Mouse (Mus musculus) liver, embryonic 12.5 days (tissue): ENCODE results near the gene Rere. TPM values are rescaled to one million over a fixed set of nuclear protein-coding genes. Genes with fewer than 3 reads are reported as not detected.

ENCODE experiments used
- ATAC-seq: fragments of 200-750 bp; cut with Nextera tagmentation; 2 replicates; pipeline ENCODE4 v1.8.0; 2017; ENCODE audit warnings: moderate number of reproducible peaks, mild to moderate bottlenecking, moderate library complexity
- H3K27ac ChIP-seq: fragments of 300-500 bp; sonication (generic); 2 replicates; pipeline ENCODE4 v1.5.1; 2016; ENCODE audit warnings: mild to moderate bottlenecking
- H3K27me3 ChIP-seq: fragments of 300-500 bp; sonication (generic); replicated peaks from 2 replicates; pipeline ENCODE4 v1.6.1; 2016; ENCODE audit warnings: mild to moderate bottlenecking, moderate library complexity
- H3K36me3 ChIP-seq: fragments of 300-500 bp; sonication (generic); 2 replicates; pipeline ENCODE4 v1.6.1; 2016; ENCODE audit warnings: mild to moderate bottlenecking, moderate library complexity
- H3K4me1 ChIP-seq: fragments of 300-500 bp; sonication (generic); 2 replicates; pipeline ENCODE4 v1.6.1; 2016
- H3K4me2 ChIP-seq: fragments of 300-500 bp; sonication (generic); 2 replicates; pipeline ENCODE4 v1.6.1; 2016; ENCODE audit warnings: mild to moderate bottlenecking, moderate library complexity
- H3K4me3 ChIP-seq: fragments of 300-500 bp; sonication (generic); 2 replicates; pipeline ENCODE4 v1.5.1; 2016; ENCODE audit warnings: mild to moderate bottlenecking, moderate library complexity
- H3K9ac ChIP-seq: fragments of 300-500 bp; sonication (generic); 2 replicates; pipeline ENCODE4 v1.6.1; 2016; ENCODE audit warnings: mild to moderate bottlenecking, moderate library complexity
- H3K9me3 ChIP-seq: fragments of 300-500 bp; sonication (generic); replicated peaks from 2 replicates; pipeline ENCODE4 v1.6.1; 2016; ENCODE audit warnings: mild to moderate bottlenecking, moderate library complexity
- WGBS: fragments of 180-500 bp; shearing (Covaris S2); methylation state at CpG from one replicate; pipeline ENCODE4 v1.1.7; 2016; ENCODE audit not compliant: insufficient replicate concordance; 5-methylcytosine and 5-hydroxymethylcytosine counted together
- polyA plus RNA-seq: library from polyadenylated mRNA; unstranded; fragments of >200 nt; fragmentation: Nextera tagmentation; extraction: Ambion mirVana; gene quantifications from 2 replicates; pipeline ENCODE4 v1.2.1, GENCODE M21; 2016

Gene Rere
- polyA plus RNA-seq, 1 experiment from 2014 or later: 11.6 TPM

DNA sequence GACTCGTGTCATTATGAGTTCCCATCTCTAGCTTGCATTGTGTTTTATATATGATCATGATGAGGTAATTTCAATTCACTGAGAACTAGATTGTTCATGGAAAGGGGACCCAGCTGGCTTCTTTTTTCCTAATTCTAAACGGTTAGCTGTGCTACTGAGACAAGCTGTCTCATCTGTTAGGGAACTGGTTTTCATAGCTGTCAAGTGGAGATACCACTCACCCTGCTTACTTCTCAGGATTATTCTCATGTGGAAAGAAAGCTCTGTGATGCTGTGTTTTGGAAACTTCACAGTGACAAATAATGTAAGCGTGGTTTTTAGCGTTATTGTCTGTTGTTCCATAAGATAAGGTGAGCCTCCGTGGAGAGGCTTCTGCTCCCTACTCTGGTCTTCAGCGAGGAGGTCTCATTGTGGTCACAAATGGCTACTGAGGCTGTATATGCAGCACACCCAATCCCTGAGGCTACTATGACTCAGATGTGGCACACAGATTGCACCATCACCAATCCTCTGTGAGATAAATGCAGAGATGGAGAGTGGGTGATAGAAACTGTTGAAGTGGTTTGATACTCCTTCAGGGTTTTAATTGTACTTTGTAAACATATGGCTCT lies 168.7 kb downstream of the Rere start:
- WGBS: 24% methylated on average over 6 of the region's 6 CpGs
- Histone ChIP-seq H3K27me3 (no peaks in the 10 kb centered on the region), H3K4me3 (no peak overlapping the region), H3K9ac (no peak overlapping the region), H3K4me1 (peaks cover 89% of the 10 kb centered on the region), H3K4me2 (peak overlapping the region; percentile 20), H3K9me3 (no peaks in the 10 kb centered on the region), H3K36me3 (no peaks in the 10 kb centered on the region), H3K27ac (peak overlapping the region; percentile 61; the same call in 1 of the 2 replicates)
- peak; percentile 31; the same call in 1 of the 2 replicates for ATAC-seq

DNA sequence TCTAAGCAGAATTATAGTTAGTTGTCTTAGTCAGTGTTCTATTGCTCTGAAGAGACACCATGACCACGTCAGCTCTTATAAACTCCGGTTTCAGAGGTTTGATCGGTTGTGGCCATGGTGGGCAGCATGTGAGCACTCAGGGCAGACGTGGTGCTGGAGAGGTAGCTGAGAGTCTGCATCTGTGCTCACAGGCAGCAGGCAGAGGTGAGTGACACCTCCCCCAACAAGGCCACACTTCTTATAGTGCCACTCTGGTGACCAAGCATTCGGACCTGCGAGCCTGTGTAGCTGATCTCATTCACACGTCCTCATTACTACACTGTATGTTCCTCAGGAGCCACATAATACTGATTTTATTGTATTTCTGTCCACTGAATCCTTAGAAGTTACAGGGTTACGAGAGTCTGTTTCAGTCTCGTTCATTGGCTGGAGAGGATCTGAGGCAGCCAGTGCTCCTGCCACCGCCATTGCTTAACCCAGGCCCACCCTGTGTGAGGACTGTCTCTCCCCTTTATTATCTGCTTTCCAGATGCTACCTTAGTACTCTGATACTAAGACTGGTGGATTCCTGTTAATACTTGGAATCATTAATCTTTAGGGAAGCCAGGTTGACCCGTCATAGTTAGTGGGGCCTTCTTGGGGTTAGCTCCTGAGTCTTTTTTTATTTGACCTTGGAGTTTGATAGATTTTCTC lies 170.9 kb downstream of the Rere start:
- Histone ChIP-seq H3K9ac (no peak overlapping the region), H3K4me3 (no peak overlapping the region), H3K36me3 (no peaks in the 10 kb centered on the region), H3K4me1 (peaks cover 88% of the 10 kb centered on the region), H3K27me3 (no peaks in the 10 kb centered on the region), H3K4me2 (no peak overlapping the region), H3K9me3 (no peaks in the 10 kb centered on the region), H3K27ac (peak overlapping the region; percentile 45)
- WGBS: 70% methylated on average over 11 of the region's 11 CpGs
- ATAC-seq: peak; percentile 67

DNA sequence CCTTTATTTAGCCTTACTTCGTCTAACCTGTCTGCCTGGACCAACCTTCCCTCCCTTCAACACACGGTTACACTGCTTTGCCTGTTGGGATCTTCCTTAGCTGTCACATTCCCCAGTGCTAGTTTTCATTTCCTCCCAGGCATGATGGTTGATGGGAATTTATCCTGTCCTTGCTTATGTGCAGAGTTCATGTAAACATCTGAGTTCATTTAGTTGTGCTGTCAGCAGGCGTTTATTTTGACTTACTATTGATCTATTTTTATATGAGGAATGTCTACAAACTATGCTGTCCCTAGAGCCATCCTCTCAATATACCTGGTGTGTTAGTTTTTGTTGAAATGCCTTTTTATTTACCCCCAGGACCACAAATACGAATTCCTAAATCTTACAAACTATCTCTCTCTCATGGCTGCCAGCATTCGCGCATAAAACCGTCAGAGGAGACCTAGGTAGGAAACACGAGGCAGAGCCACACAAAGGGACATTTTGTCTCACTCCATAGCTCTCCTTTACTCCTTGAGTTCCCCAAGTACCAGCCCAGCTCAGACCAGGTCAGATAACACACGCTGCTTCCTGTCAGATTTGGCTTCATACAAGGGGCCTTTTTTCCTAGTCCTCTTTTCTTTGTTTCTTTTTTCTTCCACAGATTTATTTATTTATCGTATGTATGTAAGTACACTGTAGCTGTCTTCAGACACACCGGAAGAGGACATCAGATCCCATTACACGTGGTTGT lies 173.3 kb downstream of the Rere start:
- H3K27me3 ChIP-seq: no peaks in the 10 kb centered on the region
- no peak overlapping the region for H3K4me3 ChIP-seq
- ATAC-seq: no peak
- H3K4me1 ChIP-seq: peaks cover 95% of the 10 kb centered on the region
- H3K36me3 ChIP-seq: no peaks in the 10 kb centered on the region
- H3K27ac ChIP-seq: peak overlapping the region; percentile 66
- no peak overlapping the region for H3K4me2 ChIP-seq
- 0 out of 2 replicates have a peak overlapping the region, but pooled peaks have one; percentile 29 for H3K9ac ChIP-seq
- no peaks in the 10 kb centered on the region for H3K9me3 ChIP-seq
- WGBS: 35% methylated on average over 12 of the region's 12 CpGs

DNA sequence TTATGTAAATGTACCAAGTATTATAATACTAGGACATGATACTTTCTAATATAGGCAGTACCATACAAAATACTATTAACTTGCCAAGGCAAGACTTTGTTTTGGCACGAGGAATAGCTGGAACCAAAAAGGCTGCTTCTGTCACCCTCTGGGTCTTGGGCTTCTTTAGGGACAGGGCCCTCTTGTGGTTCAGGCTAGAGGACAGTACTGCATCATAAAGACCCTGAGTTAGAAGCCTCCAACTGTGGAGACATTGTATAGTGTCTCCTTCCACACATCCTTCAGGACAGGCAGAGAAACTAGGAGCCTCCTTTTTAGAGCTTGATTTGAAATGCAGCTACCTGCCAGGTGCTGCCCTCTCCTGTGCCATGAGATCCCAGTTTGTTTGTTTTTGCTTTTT lies 174.3 kb downstream of the Rere start:
- no peak overlapping the region for H3K4me3 ChIP-seq
- H3K27ac ChIP-seq: no peak overlapping the region
- H3K9ac ChIP-seq: no peak overlapping the region
- H3K9me3 ChIP-seq: no peaks in the 10 kb centered on the region
- H3K27me3 ChIP-seq: no peaks in the 10 kb centered on the region
- H3K36me3 ChIP-seq: no peaks in the 10 kb centered on the region
- H3K4me2 ChIP-seq: no peak overlapping the region
- peaks cover 95% of the 10 kb centered on the region for H3K4me1 ChIP-seq
- WGBS: 64% methylated on average over 1 of the region's 1 CpGs
- ATAC-seq: no peak

DNA sequence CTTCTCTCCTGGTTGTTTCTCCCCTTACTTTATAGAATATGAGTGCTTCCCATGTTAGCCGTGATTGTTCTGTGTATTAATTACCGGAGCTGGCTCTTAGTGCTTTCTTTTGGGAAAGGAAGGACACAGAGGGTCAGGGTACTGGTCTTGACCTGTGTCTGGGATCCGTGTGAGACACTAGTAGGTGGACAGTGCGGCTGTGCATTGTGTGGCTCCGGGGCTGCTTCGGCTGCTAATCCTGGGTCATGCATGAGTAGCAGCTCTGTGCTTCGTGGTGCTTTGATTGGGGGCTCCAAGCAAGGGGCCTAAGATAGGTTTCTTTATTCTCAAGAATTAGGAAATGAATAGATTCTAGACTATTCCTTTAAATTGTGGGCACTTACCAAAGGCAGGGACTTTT lies 175.0 kb downstream of the Rere start:
- H3K4me1 ChIP-seq: peaks cover 96% of the 10 kb centered on the region
- ATAC-seq: no peak
- no peaks in the 10 kb centered on the region for H3K36me3 ChIP-seq
- no peak overlapping the region for H3K4me3 ChIP-seq
- no peak overlapping the region for H3K9ac ChIP-seq
- H3K27me3 ChIP-seq: no peaks in the 10 kb centered on the region
- 87% methylated on average over 7 of the region's 7 CpGs for WGBS
- H3K9me3 ChIP-seq: no peaks in the 10 kb centered on the region
- 0 out of 2 replicates have a peak overlapping the region, but pooled peaks have one; percentile 8 for H3K27ac ChIP-seq
- no peak overlapping the region for H3K4me2 ChIP-seq

DNA sequence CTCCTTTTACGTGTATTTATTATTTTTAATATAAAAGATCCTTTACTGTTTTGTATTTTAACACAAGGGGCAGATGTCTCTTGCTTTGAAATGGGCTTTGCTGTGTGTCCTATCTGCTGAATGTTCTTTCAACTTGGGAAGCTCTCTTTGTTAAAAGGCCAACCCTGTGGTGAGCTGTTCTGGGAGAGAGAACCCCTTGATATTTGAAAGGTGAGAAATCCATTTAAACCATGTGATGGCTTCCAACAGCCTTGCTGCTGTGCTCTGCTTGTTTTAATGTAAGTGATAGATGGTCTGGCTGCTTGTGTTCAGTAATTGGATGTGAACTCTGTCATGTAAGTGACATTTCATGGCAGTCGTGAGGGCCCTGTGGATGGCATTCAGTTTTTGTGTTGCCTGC lies 175.4 kb downstream of the Rere start:
- 83% methylated on average over 2 of the region's 2 CpGs for WGBS
- no peak for ATAC-seq

DNA sequence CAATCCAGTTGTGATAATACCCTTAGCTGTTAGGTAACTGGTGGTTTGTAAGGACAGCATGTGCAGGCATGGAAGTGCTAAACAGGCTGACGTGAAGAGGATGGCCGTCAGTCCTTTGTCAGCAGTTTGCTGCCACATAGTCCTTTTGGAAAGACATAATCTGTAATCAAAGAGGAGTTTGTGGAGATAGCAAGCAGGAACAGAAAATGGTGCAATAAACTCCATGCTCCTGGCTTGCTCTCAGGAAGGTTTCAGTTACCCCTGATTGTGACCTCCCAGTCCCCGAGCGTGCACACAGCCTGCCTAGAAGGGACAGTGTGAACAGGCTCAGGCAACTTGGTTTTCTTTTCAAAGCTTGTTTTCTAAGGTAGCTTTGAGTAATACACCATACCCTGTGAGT lies 175.9 kb downstream of the Rere start:
- Histone ChIP-seq H3K27ac (peak overlapping the region; percentile 57; the same call in 1 of the 2 replicates), H3K4me3 (no peak overlapping the region), H3K4me1 (peaks cover 95% of the 10 kb centered on the region), H3K9me3 (no peaks in the 10 kb centered on the region), H3K4me2 (no peak overlapping the region), H3K9ac (no peak overlapping the region), H3K36me3 (no peaks in the 10 kb centered on the region), H3K27me3 (no peaks in the 10 kb centered on the region)
- no peak for ATAC-seq
- WGBS: 75% methylated on average over 4 of the region's 4 CpGs

More for the DNA sequence above, 175.4 kb downstream of the Rere start:
- no peaks in the 10 kb centered on the region for H3K27me3 ChIP-seq
- H3K4me2 ChIP-seq: no peak overlapping the region
- no peak overlapping the region for H3K9ac ChIP-seq
- no peaks in the 10 kb centered on the region for H3K9me3 ChIP-seq
- no peak overlapping the region for H3K4me3 ChIP-seq
- H3K4me1 ChIP-seq: peaks cover 96% of the 10 kb centered on the region
- H3K36me3 ChIP-seq: no peaks in the 10 kb centered on the region
- H3K27ac ChIP-seq: peak overlapping the region; percentile 57; the same call in 1 of the 2 replicates

DNA sequence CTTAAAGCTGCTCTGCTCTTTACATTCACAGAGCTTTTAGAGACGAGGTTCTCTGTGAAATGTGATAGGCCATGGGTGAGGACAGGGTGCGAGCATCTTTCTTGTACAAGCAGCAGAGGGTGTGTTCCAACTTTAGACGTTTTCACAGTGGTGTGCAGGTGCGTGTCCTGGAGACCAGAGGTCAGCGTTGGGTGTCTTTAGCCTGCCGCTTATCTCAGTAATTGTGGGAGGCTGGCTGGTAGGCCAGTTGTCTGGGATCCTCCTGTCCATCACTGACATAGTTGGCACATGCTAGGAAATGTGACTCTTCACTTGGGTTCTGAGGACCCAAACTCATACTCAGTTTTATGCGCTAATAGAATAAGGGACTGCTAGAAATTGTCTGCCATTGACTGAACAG lies 176.3 kb downstream of the Rere start:
- Histone ChIP-seq H3K9ac (no peak overlapping the region), H3K4me3 (no peak overlapping the region), H3K27ac (peak overlapping the region; percentile 57), H3K9me3 (no peaks in the 10 kb centered on the region), H3K36me3 (no peaks in the 10 kb centered on the region), H3K4me2 (no peak overlapping the region), H3K4me1 (peaks cover 95% of the 10 kb centered on the region), H3K27me3 (no peaks in the 10 kb centered on the region)
- ATAC-seq: no peak
- WGBS: 45% methylated on average over 7 of the region's 7 CpGs

DNA sequence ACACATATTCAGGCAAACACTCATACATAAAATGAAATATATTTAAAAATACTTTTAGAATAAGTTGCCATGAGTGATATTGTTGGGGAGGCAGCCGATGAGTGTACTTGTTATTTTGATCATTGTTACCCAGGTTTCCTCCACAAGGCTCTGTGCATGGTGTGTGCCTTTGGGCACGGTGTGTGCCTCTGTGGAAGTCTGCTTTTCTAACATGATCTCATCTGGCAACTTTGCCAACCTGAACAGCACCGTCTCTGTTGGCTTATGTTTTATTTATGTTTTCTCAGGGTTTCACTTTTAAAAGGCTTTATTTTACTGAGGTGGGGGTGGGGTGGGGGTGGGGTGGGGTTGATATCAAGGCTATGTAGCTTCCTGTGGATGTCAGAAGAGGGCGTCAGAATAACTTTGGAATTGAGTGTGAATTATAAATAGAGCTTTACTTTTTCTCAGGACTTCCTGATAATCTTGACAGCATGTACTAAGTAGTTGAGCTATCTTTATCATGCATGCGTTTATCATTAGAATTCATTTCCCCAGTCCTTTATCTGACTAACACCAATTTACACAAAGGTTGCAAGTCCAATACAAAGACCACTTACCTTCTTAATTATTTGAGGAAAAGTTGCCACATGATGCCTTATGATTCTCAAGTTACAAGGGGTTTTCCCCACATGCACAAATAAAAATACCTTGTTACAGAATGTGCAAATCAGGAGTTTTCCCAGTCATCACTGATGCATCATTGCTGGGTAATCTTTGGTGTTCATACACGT lies 177.8 kb downstream of the Rere start:
- ATAC-seq: peak; percentile 11; the same call in 1 of the 2 replicates
- peaks cover 94% of the 10 kb centered on the region for H3K4me1 ChIP-seq
- H3K27ac ChIP-seq: peak overlapping the region; percentile 85
- H3K27me3 ChIP-seq: no peaks in the 10 kb centered on the region
- H3K9me3 ChIP-seq: no peaks in the 10 kb centered on the region
- H3K9ac ChIP-seq: peak overlapping the region; percentile 22; the same call in 1 of the 2 replicates
- no peaks in the 10 kb centered on the region for H3K36me3 ChIP-seq
- H3K4me3 ChIP-seq: no peak overlapping the region
- 28% methylated on average over 6 of the region's 6 CpGs for WGBS
- peak overlapping the region; percentile 44 for H3K4me2 ChIP-seq

DNA sequence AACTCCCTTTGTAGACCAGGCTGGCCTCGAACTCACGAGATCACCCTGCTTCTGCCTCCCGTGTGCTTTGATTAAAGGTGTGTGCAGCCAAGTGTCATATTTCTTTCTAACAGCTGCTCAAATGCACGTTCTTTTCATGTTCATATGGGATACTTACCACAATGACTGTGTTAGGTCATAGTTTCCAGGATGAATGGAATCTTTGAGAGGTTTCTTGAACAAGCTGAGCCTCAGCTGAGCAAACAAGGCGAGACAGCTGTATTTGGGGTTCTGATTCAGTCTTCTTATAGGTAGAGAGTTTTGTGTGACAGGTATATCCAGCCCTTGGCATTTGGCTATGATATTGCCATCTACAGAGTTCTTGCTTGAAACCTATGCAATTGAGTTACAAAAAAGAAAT lies 179.0 kb downstream of the Rere start:
- peak overlapping the region; percentile 56; the same call in 1 of the 2 replicates for H3K4me2 ChIP-seq
- H3K9me3 ChIP-seq: no peaks in the 10 kb centered on the region
- H3K4me1 ChIP-seq: peaks cover 93% of the 10 kb centered on the region
- H3K36me3 ChIP-seq: no peaks in the 10 kb centered on the region
- no peak for ATAC-seq
- peak overlapping the region; percentile 85 for H3K27ac ChIP-seq
- WGBS: 69% methylated on average over 5 of the region's 5 CpGs
- 0 out of 2 replicates have a peak overlapping the region, but pooled peaks have one; percentile 23 for H3K9ac ChIP-seq
- H3K27me3 ChIP-seq: no peaks in the 10 kb centered on the region
- H3K4me3 ChIP-seq: no peak overlapping the region

DNA sequence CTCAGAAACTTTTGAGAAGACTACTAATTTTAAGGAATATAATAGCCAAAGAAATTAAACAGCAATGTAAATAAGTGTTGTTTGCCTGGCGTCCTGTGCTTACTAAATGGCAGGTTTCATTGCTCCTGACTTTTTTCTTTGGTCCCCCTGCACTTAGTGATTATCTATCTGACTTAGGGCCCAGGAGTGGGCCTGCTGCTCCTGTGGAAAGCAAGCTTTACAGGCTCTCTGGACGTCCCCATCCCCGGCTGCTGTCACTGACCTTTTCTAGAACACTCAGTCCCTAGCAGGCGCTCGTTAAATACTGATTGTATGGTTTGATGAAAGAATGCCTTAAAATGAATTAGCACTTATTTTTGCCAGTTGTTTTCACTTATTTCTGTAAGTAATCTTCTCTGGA lies 179.6 kb downstream of the Rere start:
- H3K4me3 ChIP-seq: no peak overlapping the region; the same call in 1 of the 2 replicates
- 13% methylated on average over 5 of the region's 5 CpGs for WGBS
- H3K27me3 ChIP-seq: no peaks in the 10 kb centered on the region
- H3K27ac ChIP-seq: peak overlapping the region; percentile 85
- peak; percentile 74 for ATAC-seq
- peak overlapping the region; percentile 56 for H3K4me2 ChIP-seq
- peak overlapping the region; percentile 23; the same call in 1 of the 2 replicates for H3K9ac ChIP-seq
- no peaks in the 10 kb centered on the region for H3K9me3 ChIP-seq
- H3K36me3 ChIP-seq: no peaks in the 10 kb centered on the region
- H3K4me1 ChIP-seq: peaks cover 92% of the 10 kb centered on the region
